Mouse (Mus musculus) embryonic facial prominence, embryonic 11.5 days (tissue): Measurements from ENCODE around the gene Vmn1r85. TPM values are rescaled to one million over a fixed set of nuclear protein-coding genes. Genes with fewer than 3 reads are reported as not detected.

Experiments used
- ATAC-seq: fragments of 200-750 bp; cut with Nextera tagmentation; replicated peaks from 2 replicates; pipeline ENCODE4 v1.8.0; 2017; ENCODE audit warnings: low read depth; ENCODE audit not compliant: insufficient number of reproducible peaks, low FRiP score, low TSS enrichment
- DNase-seq: peaks from one replicate; pipeline ENCODE4 v3.0.0-alpha.2; 2015; ENCODE audit warnings: low spot score
- H3K27ac ChIP-seq: fragments of 300-500 bp; sonication (generic); replicated peaks from 2 replicates; pipeline ENCODE4 v1.5.1; 2014; ENCODE audit warnings: mild to moderate bottlenecking, low read depth, low read length, control low read depth
- H3K27me3 ChIP-seq: fragments of 300-500 bp; sonication (generic); 2 replicates; pipeline ENCODE4 v1.6.1; 2014; ENCODE audit warnings: mild to moderate bottlenecking, low read length, moderate library complexity, mixed read lengths; ENCODE audit not compliant: control insufficient read depth, insufficient read depth
- H3K36me3 ChIP-seq: fragments of 300-500 bp; sonication (generic); replicated peaks from 2 replicates; pipeline ENCODE4 v1.6.1; 2014; ENCODE audit warnings: low read depth, mild to moderate bottlenecking, low read length, moderate library complexity, mixed read lengths; ENCODE audit not compliant: control insufficient read depth, insufficient read depth
- H3K4me1 ChIP-seq: fragments of 300-500 bp; sonication (generic); 2 replicates; pipeline ENCODE4 v1.6.1; 2014; ENCODE audit warnings: low read length, mixed read lengths; ENCODE audit not compliant: control insufficient read depth, insufficient read depth
- H3K4me2 ChIP-seq: fragments of 300-500 bp; sonication (generic); 2 replicates; pipeline ENCODE4 v1.6.1; 2014; ENCODE audit warnings: low read depth, mild to moderate bottlenecking, control low read depth, low read length, moderate library complexity
- H3K4me3 ChIP-seq: fragments of 300-500 bp; sonication (generic); 2 replicates; pipeline ENCODE4 v1.5.1; 2014; ENCODE audit warnings: low read depth, low read length, control low read depth
- H3K9ac ChIP-seq: fragments of 300-500 bp; sonication (generic); replicated peaks from 2 replicates; pipeline ENCODE4 v1.6.1; 2014; ENCODE audit warnings: mild to moderate bottlenecking, control low read depth, low read length
- H3K9me3 ChIP-seq: fragments of 300-500 bp; sonication (generic); replicated peaks from 2 replicates; pipeline ENCODE4 v1.6.1; 2016; ENCODE audit warnings: mild to moderate bottlenecking, low read length, inconsistent platforms, mixed read lengths; ENCODE audit not compliant: control insufficient read depth
- WGBS: fragments of 180-500 bp; shearing (Covaris S2); extraction: QIAGEN DNeasy Blood & Tissue Kit; methylation state at CpG from one replicate; pipeline ENCODE4 v1.1.7; 2014; 5-methylcytosine and 5-hydroxymethylcytosine counted together
- polyA plus RNA-seq: library from polyadenylated mRNA; unstranded; fragments of >200 nt; fragmentation: Nextera tagmentation; extraction: Ambion mirVana; gene quantifications from 2 replicates; pipeline ENCODE4 v1.2.1, GENCODE M21; 2014

Gene Vmn1r85
- polyA plus RNA-seq, 1 experiment from 2014 or later, result not detected

- 3% methylated on average over 86 of the region's 88 CpGs for WGBS
- Histone ChIP-seq H3K9me3 (no peaks in the 10 kb centered on the region; the same call in 1 of the 2 replicates), H3K36me3 (no peaks in the 10 kb centered on the region), H3K4me3 (peak overlapping the region; percentile 47), H3K4me1 (peaks cover 7% of the 10 kb centered on the region), H3K27me3 (peaks cover 31% of the 10 kb centered on the region), H3K4me2 (peak overlapping the region; percentile 94), H3K27ac (no peak overlapping the region), H3K9ac (peak overlapping the region; percentile 74)
- DNase-seq (peak; percentile 50), ATAC-seq (peak; percentile 40)
Measured at GRCm38 (mm10) chr7:13043445-13044253, 51.3 kb downstream of the Vmn1r85 start.

GRCm38 (mm10) chr7:13043120-13043444, 51.9 kb downstream of the Vmn1r85 start:
- H3K4me2 ChIP-seq, result peak overlapping the region; percentile 94; the same call in 1 of the 2 replicates
- no peak overlapping the region for H3K27ac ChIP-seq
- ATAC-seq (no peak), DNase-seq (no peak)
- no peaks in the 10 kb centered on the region for H3K36me3 ChIP-seq
- peaks cover 7% of the 10 kb centered on the region for H3K4me1 ChIP-seq
- H3K4me3 ChIP-seq, result peak overlapping the region; percentile 47; the same call in 1 of the 2 replicates
- WGBS, result 34% methylated on average over 16 of the region's 16 CpGs
- no peak overlapping the region for H3K9ac ChIP-seq
- no peaks in the 10 kb centered on the region; the same call in 1 of the 2 replicates for H3K9me3 ChIP-seq
- H3K27me3 ChIP-seq, result peaks cover 31% of the 10 kb centered on the region

GRCm38 (mm10) chr7:13042511-13042910, 52.5 kb downstream of the Vmn1r85 start:
- Histone ChIP-seq H3K27ac (no peak overlapping the region), H3K4me2 (no peak overlapping the region), H3K27me3 (peaks cover 31% of the 10 kb centered on the region), H3K9me3 (no peaks in the 10 kb centered on the region; the same call in 1 of the 2 replicates), H3K9ac (no peak overlapping the region), H3K4me3 (no peak overlapping the region), H3K4me1 (peaks cover 7% of the 10 kb centered on the region), H3K36me3 (no peaks in the 10 kb centered on the region)
- ATAC-seq (no peak), DNase-seq (no peak)
- WGBS, result 74% methylated on average over 6 of the region's 6 CpGs

GRCm38 (mm10) chr7:13041256-13041655, 53.7 kb downstream of the Vmn1r85 start:
- H3K36me3 ChIP-seq, result no peaks in the 10 kb centered on the region
- WGBS, result 67% methylated on average over 1 of the region's 1 CpGs
- DNase-seq, result no peak
- no peak overlapping the region for H3K27ac ChIP-seq
- H3K4me3 ChIP-seq, result no peak overlapping the region
- H3K9ac ChIP-seq, result no peak overlapping the region
- no peak for ATAC-seq
- no peak overlapping the region for H3K4me2 ChIP-seq
- peaks cover 7% of the 10 kb centered on the region for H3K4me1 ChIP-seq
- peaks cover 31% of the 10 kb centered on the region for H3K27me3 ChIP-seq
- no peaks in the 10 kb centered on the region; the same call in 1 of the 2 replicates for H3K9me3 ChIP-seq

GRCm38 (mm10) chr7:13039181-13039580, 55.8 kb downstream of the Vmn1r85 start:
- Histone ChIP-seq H3K4me2 (no peak overlapping the region), H3K4me1 (peaks cover 4% of the 10 kb centered on the region), H3K9me3 (no peaks in the 10 kb centered on the region; the same call in 1 of the 2 replicates), H3K4me3 (no peak overlapping the region; the same call in 1 of the 2 replicates), H3K9ac (peak overlapping the region; percentile 97), H3K27me3 (peaks cover 23% of the 10 kb centered on the region), H3K36me3 (0 out of 2 replicates have a peak, but pooled peaks cover 3% of the 10 kb centered on the region), H3K27ac (no peak overlapping the region)
- ATAC-seq (no peak), DNase-seq (no peak)
- 95% methylated on average over 1 of the region's 1 CpGs for WGBS

- peaks cover 18% of the 10 kb centered on the region for H3K27me3 ChIP-seq
- 31% methylated on average over 15 of the region's 15 CpGs for WGBS
- H3K4me1 ChIP-seq, result peaks cover 3% of the 10 kb centered on the region
- peak overlapping the region; percentile 67 for H3K4me2 ChIP-seq
- DNase-seq (no peak), ATAC-seq (no peak)
- no peaks in the 10 kb centered on the region; the same call in 1 of the 2 replicates for H3K9me3 ChIP-seq
- 0 out of 2 replicates have a peak, but pooled peaks cover 3% of the 10 kb centered on the region for H3K36me3 ChIP-seq
- H3K27ac ChIP-seq, result peak overlapping the region; percentile 97
- H3K4me3 ChIP-seq, result peak overlapping the region; percentile 79
- peak overlapping the region; percentile 97 for H3K9ac ChIP-seq
Measured at GRCm38 (mm10) chr7:13038621-13039169, 56.3 kb downstream of the Vmn1r85 start.

GRCm38 (mm10) chr7:13037901-13038555, 56.9 kb downstream of the Vmn1r85 start, which contains the start of gene Ube2m:
Gene Ube2m (minus strand): TSS chr7:13038275.
- 0 out of 2 replicates have a peak, but pooled peaks cover 3% of the 10 kb centered on the region for H3K36me3 ChIP-seq
- under 1% methylated on average over 63 of the region's 65 CpGs for WGBS
- H3K27ac ChIP-seq, result peak within 1 kb of the TSS; percentile 97
- peak within 1 kb of the TSS; percentile 67 for H3K4me2 ChIP-seq
- H3K27me3 ChIP-seq, result peaks cover 12% of the 10 kb centered on the region
- H3K9me3 ChIP-seq, result no peaks in the 10 kb centered on the region; the same call in 1 of the 2 replicates
- peak within 1 kb of the TSS; percentile 97 for H3K9ac ChIP-seq
- H3K4me1 ChIP-seq, result peaks cover 3% of the 10 kb centered on the region
- ATAC-seq (peak; percentile 87), DNase-seq (peak; percentile 100)
- H3K4me3 ChIP-seq, result peak within 1 kb of the TSS; percentile 79
